Mouse (Mus musculus) gastrocnemius, postnatal 25 days (tissue): ENCODE results near the gene Clcnkb. TPM values are rescaled to one million over a fixed set of nuclear protein-coding genes. Genes with fewer than 3 reads are reported as not detected.

Experiments used
- DNase-seq: peaks from one replicate; pipeline ENCODE4 v3.0.0; 2022
- total RNA-seq, 2 experiments: library from RNA; stranded (reverse); gene quantifications; 1 replicate in 1 of 2; 2 replicates in 1 of 2; pipeline ENCODE4 v1.2.3; 2021

The Clcnkb gene
- total RNA-seq, 2 experiments from 2014 or later, result not detected

DNA sequence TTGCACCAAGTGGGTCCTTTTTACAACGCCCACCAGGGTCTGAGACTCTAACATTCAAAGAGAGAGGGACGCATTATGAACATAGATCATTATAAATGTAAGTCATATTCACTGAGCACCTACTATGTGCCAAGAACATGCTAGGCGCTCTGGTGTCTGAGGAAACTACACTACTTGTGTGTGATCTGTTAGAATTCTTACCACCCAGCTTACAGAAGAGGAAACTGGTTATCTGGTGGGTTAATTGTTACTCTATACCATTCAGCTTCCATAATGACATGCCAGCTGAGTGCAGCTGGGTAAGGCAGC lies 10.5 kb downstream of the Clcnkb start:
- DNase-seq, result no peak

DNA sequence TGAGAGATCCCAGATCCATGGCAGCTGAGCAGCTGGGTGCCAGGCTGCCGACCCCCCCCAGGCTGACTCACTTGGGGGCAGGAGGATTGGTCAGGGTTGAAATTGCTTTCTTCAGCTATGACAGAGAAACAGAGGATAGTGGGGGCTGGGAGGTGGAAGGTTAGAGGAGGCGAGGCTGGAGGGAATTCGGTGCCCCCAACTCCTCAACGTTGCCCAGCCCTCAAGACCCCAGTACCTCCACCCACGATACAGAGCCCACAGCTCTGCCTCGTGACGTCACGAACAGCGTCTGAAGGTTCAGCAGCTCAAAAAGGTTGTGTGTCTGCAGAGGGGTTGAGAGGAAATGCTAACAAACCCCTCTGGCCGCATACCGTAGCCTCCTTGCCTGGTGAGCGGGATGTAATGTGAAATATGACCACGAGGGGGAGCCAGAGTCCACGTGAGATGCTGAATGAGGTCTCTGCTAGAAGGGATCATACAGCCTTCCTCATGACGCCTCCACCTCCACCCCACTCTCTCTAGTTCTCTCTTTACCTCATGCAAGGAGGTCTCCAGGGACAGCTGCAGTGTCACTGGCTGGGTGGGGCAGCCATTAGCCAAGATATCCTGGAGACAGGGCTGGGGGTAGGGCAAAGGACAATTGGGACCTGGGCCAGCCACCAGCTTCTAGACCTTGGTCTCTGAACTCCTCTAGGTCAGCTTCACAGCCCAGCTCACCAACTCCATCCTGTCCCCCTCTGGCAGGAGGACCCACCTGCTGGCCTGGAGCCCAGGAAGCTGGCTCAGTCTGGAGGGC lies 11.1 kb downstream of the Clcnkb start:
- peak; percentile 67 for DNase-seq

DNA sequence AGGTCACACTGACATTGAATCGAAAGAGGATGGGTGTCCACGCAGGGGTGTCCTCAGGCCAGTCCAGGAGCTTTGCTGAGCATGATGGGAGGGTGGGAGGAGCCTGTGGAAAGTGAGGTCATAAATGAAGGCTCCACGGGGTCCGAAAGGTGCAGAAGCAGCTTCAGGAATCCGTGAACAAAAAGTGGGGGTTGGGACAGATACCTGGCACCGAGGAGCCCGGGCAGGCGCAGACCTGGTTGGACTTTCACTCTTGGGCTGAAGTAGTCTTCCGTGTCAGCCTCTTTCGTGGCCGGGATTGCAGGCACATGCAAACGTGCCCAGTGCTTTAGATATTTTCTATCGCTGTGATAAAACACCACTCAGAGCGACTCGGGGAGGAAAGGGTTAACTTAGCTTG lies 15.6 kb downstream of the Clcnkb start:
- no peak for DNase-seq

DNA sequence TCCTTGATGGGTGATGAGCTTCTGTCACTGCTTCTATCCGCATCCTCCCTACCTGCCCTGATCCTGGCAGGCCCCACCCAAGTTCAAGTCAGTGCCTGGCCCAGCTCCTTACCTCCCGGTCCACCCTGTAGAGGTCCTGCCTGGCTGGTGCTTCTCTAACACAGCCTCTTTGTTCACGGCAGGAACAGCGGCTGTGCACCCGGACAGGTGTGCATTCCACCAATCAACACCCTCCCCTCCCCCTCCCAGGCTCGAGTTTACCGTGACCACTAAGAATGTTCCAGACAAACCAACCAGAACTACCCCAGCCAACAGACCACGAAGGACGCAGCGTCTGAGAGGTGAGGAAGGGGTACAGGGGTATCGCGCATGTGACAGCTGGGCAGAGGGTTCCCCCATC lies 17.3 kb downstream of the Clcnkb start, which contains the start of gene Clcnka:
Gene Clcnka (minus strand): TSS at position 180 of the 400 bp plus-strand sequence.
- no peak for DNase-seq

DNA sequence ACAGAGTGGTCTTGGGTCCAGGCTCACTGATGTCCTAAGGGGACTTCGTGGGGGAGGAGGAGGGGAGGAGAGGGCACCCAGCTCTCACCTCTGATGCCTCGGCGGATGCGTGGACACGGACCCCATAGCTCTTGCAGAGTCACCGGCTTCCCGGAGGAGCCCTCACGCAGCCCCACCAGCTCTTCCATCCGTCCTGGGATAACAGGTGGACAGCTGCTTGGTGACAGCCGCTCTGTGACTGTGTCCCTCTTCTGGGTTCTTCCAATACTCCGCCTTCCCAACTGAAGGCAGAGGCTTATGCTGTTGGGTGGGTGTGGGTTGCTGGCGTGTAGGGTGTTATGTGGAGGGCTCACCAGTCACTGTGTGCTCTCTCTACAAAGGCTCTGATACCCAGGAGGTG lies 18.0 kb downstream of the Clcnkb start:
- DNase-seq, result no peak

DNA sequence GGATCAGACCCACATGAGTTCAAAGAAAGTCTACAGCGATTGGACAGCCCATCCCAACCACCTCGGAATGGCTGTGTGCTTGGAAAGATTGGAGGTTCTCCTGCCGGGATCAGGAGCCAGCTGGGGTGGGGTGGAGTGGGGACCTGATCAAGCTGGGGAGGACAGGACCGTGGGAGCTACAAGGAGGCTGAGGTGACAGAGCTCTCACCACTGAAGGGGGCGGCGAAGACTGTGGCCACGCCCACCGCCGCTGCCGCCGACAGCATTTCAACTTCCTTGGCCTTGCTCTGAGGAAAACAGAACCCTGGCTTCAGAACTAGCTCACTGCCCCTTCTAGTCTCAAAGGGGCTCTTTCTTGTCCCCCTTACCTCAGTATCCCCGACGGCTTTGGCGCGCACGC lies 21.1 kb downstream of the Clcnkb start:
- DNase-seq, result no peak

DNA sequence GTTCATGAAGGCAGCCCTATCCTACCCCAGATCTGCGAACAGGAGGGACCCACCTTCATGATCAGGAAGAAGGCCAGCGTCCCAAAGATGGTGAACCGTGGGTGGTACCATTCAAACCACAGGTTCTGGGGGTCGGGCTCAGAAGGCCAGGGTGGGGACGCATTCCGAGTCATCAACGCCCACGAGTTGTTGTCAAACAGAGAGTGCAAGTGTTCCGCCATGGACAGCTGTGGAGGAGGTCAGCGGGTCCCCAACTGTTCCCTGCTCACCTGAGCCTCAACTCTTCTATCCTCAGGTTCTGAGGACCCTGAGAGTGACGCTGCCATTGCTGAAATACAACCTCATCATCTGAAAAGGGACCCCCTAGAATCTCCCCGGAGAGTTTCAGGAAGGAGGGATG lies 24.5 kb downstream of the Clcnkb start:
- DNase-seq, result no peak

DNA sequence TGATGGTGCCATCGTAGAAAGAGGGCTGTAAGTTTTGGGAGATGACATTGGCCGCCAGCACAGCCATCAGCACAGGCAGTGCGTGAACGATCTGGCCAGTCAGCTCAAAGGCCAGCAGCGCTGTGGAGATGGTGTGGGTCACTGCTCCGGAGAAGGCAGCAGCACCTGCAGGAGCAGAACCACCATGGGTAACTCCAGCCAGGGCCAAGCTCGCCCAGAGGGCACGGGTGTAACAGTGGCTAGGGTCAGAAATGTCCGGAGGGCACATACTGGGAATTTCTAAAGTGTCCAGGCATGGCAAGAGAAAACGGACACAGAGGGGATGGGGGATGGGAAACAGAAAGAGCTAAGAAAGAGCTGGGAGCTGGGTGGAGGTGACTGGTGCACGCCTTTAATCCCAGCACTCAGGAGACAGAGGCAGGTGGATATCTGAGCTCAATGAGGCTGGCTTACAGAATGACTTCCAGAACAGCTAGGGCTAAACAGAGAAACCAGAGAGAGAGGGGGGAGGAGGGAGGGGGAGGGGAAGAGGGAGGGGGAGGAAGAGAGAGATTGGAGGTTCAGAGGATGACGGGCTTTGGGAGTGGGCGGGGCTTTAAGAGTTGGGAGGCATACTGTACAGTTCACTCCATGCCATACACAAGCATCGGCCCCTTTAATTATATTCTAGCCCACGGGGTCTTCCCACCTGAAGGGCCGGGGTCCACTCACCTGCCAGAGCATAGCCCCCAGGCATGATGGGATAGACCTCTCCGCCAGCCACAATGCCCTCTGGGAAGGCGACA lies 26.3 kb downstream of the Clcnkb start:
- DNase-seq, result no peak

DNA sequence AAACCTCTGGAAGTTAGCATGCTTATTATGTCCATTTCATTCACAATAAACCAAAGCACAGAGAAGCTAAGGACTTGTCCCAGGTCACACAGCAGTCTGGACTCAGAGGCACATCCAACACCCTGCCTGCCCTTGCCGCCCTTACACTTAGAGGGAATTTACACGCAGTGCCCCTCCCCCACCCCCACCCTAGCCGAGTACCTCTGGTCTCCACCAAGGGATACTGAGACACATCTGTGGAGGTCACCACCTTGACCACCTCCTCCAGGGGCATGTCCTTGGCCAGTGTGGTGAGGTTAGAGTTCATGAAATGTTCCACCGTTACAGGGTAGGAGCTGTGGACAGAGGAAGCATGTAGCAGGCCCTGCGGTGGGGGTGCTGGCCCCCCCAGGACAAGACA lies 27.9 kb downstream of the Clcnkb start:
- no peak for DNase-seq

DNA sequence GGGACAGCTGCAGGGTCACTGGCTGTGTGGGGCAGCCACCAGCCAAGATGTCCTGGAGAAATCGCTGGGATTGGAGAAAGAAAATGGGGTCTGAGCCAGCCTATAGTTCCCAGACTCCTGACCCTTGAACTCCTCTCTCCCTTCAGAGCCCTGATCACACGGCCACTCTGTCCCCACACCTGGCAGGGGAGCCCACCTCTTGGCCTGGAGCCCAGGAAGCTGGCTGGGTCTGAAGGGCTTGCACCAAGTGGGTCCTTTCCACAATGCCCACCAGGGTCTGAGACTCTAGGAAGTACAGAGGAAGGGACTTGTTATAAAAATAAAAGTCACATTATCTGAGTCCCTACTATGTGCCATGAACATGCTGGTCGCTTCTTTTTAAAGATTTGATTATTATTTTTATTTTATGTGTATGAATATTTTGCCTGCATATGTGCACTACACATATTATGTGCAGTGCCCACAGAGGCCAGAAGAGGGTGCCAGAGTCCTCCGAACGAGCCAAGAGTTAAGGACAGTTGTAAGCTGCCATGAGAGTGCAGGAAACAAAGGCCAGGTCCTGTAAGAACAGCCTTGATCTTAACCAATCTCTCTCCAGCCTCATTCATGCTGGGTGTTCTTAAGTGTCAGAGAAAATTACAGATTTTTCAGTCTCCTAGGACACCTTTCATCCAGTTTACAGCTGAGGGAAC lies 28.6 kb downstream of the Clcnkb start:
- no peak for DNase-seq

DNA sequence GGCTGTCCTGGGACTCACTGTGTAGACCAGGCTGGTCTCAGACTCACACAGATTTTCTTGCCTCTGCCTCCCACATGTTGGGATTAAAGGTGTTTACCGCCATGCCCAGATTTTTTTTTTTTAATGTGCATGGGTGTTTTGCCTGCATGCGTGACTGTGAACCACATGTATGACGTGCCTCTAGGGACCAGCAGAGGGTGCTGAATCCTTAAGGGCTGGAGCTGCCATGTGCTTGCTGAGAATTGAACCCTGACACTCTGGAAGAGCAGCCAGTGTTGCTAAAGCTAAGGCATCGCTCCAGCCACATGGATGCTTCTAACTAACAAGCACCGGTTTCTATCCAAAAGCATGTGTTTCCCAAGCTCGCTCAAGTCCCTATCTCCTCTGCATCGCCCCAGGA lies 29.7 kb downstream of the Clcnkb start:
- DNase-seq, result no peak

DNA sequence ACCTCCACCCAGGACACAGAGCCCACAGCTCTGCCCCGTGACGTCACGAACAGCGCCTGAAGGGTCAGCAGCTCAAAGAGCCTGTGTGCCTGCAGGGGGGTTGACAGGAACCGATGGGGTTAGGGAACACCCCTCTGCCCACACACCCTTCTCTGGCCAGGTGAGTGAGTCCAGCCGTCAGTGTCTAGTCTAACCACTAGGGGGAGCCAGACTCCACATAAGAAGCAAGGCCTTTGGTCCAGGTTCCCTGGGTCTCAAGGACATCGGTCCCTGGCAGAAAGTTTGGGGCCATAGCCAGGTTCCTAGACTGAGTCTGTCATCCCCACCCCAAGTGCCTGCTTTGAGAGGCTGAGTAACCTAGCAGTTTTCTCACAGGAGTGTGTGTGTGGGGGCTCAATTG lies 30.5 kb downstream of the Clcnkb start:
- DNase-seq, result no peak

DNA sequence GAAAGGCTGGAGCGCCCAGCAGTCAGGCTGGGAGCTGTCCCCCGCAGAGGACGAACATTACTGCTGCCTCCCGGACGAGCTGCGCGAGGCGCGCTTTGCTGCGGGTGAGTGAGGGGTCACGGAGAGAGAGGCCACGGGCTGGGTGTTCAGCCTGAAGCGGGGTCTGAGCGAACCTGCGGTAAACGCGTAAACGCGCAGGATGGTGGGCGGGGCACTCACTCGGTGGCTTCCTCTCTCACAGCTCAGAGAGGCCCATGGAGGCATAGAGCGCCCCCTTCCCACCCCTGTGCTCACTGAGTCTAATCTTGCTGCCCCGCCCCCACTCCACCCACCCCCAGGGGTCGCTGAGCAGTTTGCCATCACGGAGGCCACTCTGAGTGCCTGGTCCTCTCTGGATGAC lies 33.4 kb downstream of the Clcnkb start:
- DNase-seq, result no peak

DNA sequence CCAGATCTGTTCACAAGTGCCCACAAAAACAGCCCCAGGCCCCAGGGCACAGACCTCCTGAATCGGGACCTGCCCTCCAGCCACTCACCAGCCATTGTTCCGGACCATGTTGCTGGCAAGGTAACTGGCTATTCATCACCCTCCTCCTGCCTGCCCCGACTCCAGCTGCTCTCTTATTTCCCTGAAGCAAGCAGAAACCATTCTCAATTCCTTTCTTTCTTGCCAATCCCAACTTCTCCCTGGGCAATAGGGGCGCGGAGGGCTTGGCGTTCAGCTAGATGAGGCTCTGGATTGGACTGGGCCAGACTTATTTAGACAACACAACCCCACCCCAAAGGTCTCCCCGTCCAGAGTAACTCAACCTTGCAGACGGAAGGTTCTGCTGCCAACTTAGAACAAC lies 36.1 kb downstream of the Clcnkb start:
- DNase-seq, result no peak

DNA sequence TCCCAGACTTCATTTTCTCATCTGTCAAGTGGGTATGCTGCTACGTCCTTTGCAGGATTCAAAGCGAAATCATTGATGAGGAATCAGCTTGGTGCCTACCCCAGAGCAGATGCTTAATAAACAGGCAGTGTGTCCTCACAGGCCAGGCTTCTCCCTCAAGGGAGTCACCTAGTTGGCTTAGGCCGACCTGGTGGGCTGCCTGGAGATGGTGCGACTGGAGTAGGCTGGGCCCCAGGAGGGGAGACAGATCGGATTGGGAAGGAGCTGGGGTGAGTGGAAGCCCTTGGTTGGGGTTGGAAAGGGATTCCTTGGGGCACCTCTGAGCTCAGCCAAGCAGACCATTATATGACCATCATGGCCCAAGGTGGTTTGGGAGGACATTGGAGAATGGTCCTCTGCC lies 43.4 kb downstream of the Clcnkb start:
- no peak for DNase-seq

DNA sequence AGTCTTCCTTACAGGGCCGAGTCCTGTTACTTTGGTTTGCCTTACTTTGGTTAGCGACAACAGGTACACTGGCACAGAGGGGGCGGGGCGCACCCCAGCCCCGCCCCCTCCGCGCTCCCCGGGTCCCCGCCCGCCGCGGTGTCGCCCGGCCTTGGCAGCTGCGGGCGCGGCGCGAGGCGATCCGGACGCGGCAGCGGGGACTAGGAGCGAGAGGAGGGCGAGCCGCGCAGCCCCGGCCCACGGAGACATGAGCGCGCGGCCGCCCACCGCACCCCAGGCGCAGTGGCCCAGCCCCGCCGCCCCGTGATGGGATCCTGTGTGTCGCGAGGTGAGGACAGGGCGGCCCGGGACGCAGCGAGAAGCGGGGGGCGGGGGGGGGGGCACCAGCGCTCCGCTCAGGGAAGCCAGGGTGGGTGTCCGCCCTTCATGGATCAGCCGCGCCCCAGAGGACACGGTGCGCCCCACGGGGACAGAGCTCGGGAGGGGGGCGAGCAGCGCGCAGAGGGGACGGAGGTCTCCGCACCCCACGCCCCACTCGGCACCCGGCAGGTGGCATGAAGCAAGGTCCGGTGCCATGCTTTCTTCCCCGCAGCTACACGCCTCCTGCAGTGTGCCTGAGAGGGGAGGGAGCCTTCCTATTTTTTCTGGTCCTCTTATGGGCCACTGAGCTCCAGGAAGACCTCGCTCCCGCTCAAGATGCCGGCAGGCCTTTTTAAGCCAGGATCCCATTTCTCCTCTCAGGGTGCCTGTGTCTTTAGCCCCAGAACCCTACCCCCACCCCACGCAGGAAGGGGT lies 47.6 kb downstream of the Clcnkb start, which contains the start of gene Fam131c:
Gene Fam131c (plus strand): TSS at position 224 of the 795 bp plus-strand sequence.
- DNase-seq, result no peak

DNA sequence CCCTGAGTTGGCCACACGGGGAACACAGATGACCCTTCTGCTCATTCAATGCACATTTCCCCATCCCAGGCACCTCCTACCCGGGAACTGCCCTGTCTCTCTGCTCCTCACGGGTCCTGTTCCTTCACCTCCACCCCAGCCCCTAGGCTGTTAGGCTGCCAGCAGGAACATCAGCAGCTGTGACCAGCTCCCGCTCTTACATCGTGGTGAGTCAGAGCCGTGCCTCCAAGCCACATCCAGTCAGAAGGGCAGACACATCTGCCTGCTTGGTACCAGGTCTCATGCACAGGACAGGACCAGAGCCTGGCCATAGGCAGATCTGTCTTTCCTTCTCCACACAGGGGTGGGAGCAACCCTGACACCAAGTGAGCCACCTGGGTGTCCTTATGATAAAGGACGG lies 49.9 kb downstream of the Clcnkb start:
- no peak for DNase-seq

DNA sequence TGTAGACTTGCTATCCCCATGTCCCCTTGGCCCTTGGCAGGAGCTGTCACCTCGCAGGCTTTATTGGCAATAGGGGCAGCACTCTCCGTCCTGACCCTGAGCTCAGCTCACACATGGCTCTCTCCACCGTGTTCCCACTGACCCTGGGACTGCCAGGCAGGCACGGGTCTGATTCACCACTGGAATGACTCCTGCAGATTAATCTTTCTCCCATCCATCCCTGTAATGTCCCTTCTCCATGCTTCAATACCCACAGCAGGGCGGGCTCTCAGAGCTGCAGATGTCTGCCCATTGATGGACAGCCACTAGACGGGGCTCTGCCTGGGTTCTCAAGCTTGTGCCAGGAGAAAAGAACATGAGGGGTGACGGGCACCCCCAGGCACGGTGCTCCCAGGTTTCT lies 50.7 kb downstream of the Clcnkb start:
- no peak for DNase-seq

DNA sequence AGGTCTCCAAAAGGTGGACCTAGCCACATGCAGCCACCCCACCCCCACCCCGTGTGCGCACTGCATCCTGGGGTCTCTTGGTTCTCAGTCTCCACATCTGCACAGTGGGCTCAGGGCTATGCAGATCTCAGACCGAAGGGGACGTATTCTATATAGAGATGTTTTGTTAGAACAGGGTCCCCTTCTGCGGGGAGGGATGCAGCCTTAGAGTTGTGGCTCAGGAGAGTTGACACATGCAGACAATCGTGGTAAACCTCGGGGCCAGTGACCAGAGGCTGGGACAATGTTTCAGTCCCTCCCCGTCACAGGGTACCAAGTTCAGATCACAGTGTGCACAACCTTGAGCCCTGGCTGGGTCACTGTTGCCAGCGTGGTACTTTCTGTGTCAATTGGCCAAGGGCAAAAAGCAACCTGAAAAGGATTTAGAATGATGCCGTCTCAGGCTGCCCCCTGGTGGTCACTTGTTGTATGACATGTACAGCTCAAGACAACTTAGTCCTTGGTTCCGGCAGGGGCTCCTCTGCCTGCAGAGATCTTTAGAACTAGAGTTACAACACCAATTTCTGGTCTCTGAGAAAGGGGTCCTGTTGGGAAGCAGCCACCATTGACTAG lies 52.8 kb downstream of the Clcnkb start:
- DNase-seq, result peak; percentile 48

DNA sequence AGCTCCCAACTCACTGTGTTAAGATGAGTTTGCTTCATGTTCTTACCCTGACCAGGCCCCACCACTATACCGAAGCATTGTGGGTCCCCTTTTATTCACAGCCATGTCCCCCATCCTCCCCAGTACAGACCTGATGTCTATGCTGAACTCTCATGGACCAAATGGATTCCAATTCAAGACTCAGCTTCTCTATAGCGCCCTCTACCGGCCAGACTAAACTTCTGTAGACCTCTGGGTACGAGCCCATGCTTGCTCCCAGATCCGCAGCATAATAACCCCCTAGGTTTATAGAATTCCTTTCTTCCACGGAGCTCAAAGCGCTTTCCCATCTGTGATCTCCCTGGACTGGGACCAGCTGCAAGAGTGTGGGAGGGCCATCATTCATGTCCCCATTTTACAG lies 55.0 kb downstream of the Clcnkb start:
- no peak for DNase-seq

DNA sequence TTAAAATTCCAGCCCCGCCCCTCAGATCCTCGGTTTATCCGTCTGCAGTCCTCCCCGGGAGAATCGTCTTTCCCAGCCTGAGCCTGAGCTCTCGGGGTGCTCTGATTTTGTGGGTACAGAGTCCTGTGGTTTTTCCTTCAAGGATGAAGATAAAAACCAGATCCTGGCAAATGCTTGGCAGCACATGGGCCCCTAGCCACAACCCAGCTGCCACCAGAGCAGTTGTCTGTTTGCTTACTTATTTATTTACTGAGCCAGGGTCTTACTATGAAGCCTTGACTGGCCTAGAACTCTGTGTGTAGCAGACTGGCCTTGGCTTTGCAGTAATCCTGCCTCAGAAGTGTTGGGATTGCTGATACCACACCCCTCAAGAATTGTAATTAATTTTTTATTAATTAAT lies 56.6 kb downstream of the Clcnkb start:
- no peak for DNase-seq

DNA sequence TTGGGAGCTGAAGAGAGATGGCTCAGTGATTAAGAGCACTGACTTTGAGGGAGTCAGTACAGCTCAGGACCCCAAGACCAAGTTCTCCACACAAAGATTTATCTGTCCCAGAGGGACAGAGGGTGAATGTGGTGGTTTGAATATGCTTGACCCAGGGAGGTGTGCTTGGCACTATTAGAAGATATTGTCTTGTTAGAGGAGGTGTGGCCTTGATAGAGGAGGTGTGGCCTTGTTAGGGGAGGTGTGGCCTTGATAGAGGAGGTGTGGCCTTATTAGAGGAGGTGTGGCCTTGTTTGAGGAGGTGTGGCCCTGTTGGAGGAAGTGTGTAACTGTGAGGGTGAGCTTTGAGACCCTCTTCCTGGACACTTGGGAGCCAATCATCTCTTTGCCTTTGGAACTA lies 58.0 kb downstream of the Clcnkb start:
- no peak for DNase-seq
